Mouse (Mus musculus) ovary, postnatal 36 days (tissue): ENCODE results near the gene Ccdc181.

Experiments used
- DNase-seq: peaks from one replicate; pipeline ENCODE4 v3.0.0; 2022; ENCODE audit warnings: low spot score, mixed read lengths

Gene Ccdc181

GRCm38 (mm10) chr1:164335435-164335834 is 60.0 kb downstream of the Ccdc181 start:
- DNase-seq, result no peak

GRCm38 (mm10) chr1:164335846-164336245 is 60.5 kb downstream of the Ccdc181 start:
- no peak for DNase-seq
